Mouse (Mus musculus): Measurements from ENCODE around the gene Arhgap4.

DNA sequence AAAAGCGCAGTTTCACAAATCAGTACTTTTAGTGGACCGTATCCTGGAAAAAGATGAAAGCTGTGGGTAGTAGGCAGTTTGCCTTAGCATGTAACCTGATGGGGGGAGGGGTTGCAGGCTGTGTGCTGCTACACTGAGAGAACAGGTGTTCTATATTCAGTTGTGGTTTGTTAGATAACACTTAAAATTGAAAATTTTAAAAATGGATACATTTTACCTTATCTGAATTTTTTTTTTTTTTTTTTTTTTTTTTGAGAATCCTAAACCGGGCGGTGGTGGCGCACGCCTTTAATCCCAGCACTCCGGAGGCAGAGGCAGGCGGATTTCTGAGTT is 846 bp upstream of the Arhgap4 start:
- no peak for TF ChIP-seq TAL1 (conservative IDR thresholded peaks at IDR 0.05; ENCODE audit: low read depth, low read length)
- TF ChIP-seq GATA1 (IDR thresholded peaks at IDR 0.05; ENCODE audit: borderline replicate concordance, low read length): no peak
- TF ChIP-seq CTCF (IDR thresholded peaks at IDR 0.05; ENCODE audit: low read depth, low read length): no peak
- no peak for TF ChIP-seq GATA2 (IDR thresholded peaks at IDR 0.05; ENCODE audit: borderline replicate concordance, low read depth, low read length)
- TF ChIP-seq POLR2AphosphoS5 (IDR thresholded peaks at IDR 0.05; ENCODE audit: insufficient replicate concordance, low read depth, low read length): no peak
